Mouse (Mus musculus): Measurements from ENCODE around the gene Josd1.
"Not testable (repeated sequence)": the region's sequence is repeated elsewhere in the genome, so short reads cannot be mapped to it uniquely, and the experiment has no call there.

- TF ChIP-seq CTCF (IDR thresholded peaks at IDR 0.05; ENCODE audit: borderline replicate concordance, insufficient read depth, low read length); POLR2A (IDR thresholded peaks at IDR 0.05; ENCODE audit: low read depth, low read length): not testable (repeated sequence)
These were observed 15.8 kb downstream of the Josd1 start for GRCm38 (mm10) chr15:79671828-79672348.
